Mouse (Mus musculus) ES-E14 (cell line): ENCODE measurements around the gene Alox5ap. TPM values are rescaled to one million over a fixed set of nuclear protein-coding genes. Genes with fewer than 3 reads are reported as not detected.

ENCODE experiments used
- DNase-seq: peaks from one replicate; pipeline ENCODE4 v3.0.0-alpha.2; 2013; ENCODE audit warnings: low read depth, low spot score
- H3K27ac ChIP-seq: 2 replicates; pipeline ENCODE4 v1.5.1; 2012; ENCODE audit warnings: low read depth, mild to moderate bottlenecking, low read length, moderate library complexity, mixed read lengths; ENCODE audit not compliant: poor library complexity, insufficient read depth, severe bottlenecking
- H3K36me3 ChIP-seq: 2 replicates; pipeline ENCODE4 v1.6.1; 2012; ENCODE audit warnings: mild to moderate bottlenecking, low read length, moderate library complexity, mixed read lengths; ENCODE audit not compliant: control insufficient read depth, poor library complexity, insufficient read depth, severe bottlenecking
- H3K4me1 ChIP-seq, 2 experiments: fragments of 150-350 bp in 1 of 2; sonication (generic) in 1 of 2; 2 replicates each; pipeline ENCODE4 v1.6.1; 2012; ENCODE audit warnings: low read length in 2 of 2, mild to moderate bottlenecking in 1 of 2, mixed read lengths in 1 of 2; ENCODE audit not compliant: control insufficient read depth in 2 of 2, insufficient read depth in 2 of 2, poor library complexity in 1 of 2
- H3K4me3 ChIP-seq, 2 experiments: fragments of 150-350 bp in 1 of 2; sonication (generic) in 1 of 2; 2 replicates each; pipeline ENCODE4 v1.5.1; 2012; ENCODE audit warnings: low read length in 2 of 2, low read depth in 1 of 2, mild to moderate bottlenecking in 1 of 2, mixed read lengths in 1 of 2; ENCODE audit not compliant: insufficient read depth in 1 of 2, poor library complexity in 1 of 2, severe bottlenecking in 1 of 2
- H3K9ac ChIP-seq: 2 replicates; pipeline ENCODE4 v1.6.1; 2012; ENCODE audit warnings: low read depth, mild to moderate bottlenecking, low read length, mixed read lengths; ENCODE audit not compliant: poor library complexity, insufficient read depth, severe bottlenecking
- H3K9me3 ChIP-seq: fragments of 150-350 bp; sonication (generic); 2 replicates; pipeline ENCODE4 v1.6.1; 2012; ENCODE audit warnings: low read depth, mild to moderate bottlenecking, low read length; ENCODE audit not compliant: control insufficient read depth, insufficient read depth
- CHD2 ChIP-seq: IDR thresholded peaks from 2 replicates; pipeline ENCODE4 v1.6.1; 2014; ENCODE audit warnings: mild to moderate bottlenecking, low read depth, low read length, inconsistent platforms
- HCFC1 ChIP-seq: IDR thresholded peaks from 2 replicates; pipeline ENCODE4 v1.6.1; 2012; ENCODE audit warnings: low read length, inconsistent platforms, borderline replicate concordance; ENCODE audit not compliant: insufficient read depth
- MAFK ChIP-seq: IDR thresholded peaks from 2 replicates; pipeline ENCODE4 v1.6.1; 2014; ENCODE audit warnings: mild to moderate bottlenecking, low read depth, low read length, inconsistent platforms; ENCODE audit not compliant: insufficient read depth
- ZC3H11A ChIP-seq: IDR thresholded peaks from 2 replicates; pipeline ENCODE4 v1.6.1; 2012; ENCODE audit warnings: low read depth, mild to moderate bottlenecking, inconsistent platforms, low read length, borderline replicate concordance
- ZNF384 ChIP-seq: IDR thresholded peaks from 2 replicates; pipeline ENCODE4 v1.6.1; 2012; ENCODE audit warnings: low read depth, low read length, inconsistent platforms
- in situ Hi-C, 2 experiments: fragments of 600-800 bp; cut with MboI; formaldehyde crosslinking; loops; one replicate each; pipeline ENCODE4 v1.15.1; 2025; ENCODE audit warnings: low sequenced_read_pairs in 2 of 2, inconsistent platforms in 1 of 2; ENCODE audit not compliant: unreplicated experiment in 2 of 2
- total RNA-seq: library from RNA; depleted of rRNA; stranded (reverse); fragments of 300-350 nt; gene quantifications from 2 replicates; pipeline ENCODE4 v1.2.3, GENCODE M21; 2012; rRNA removed

The Alox5ap gene
- total RNA-seq, 1 experiment, result 20.7 TPM

- TF ChIP-seq MAFK, result no peak
- no peak for TF ChIP-seq ZC3H11A
- TF ChIP-seq ZNF384, result no peak
- TF ChIP-seq HCFC1, result no peak
- no peak for TF ChIP-seq CHD2
- no peak overlapping the region for H3K4me3 ChIP-seq
- H3K9ac ChIP-seq, result no peak overlapping the region
- 0 out of 4 replicates have a peak, but pooled peaks cover 0 to 3% of the 10 kb centered on the region in 2 experiments for H3K4me1 ChIP-seq
- no peaks in the 10 kb centered on the region for H3K36me3 ChIP-seq
- H3K27ac ChIP-seq, result no peak overlapping the region
- in situ Hi-C loops, result no loop called here
- no peak for DNase-seq
- no peaks in the 10 kb centered on the region; the same call in 1 of the 2 replicates for H3K9me3 ChIP-seq
These were observed 72.6 kb downstream of the Alox5ap start for GRCm38 (mm10) chr5:149337148-149337547.

Other genes starting within 250 kb of the Alox5ap start
- gene Uspl1, start 80.4 kb upstream of the Alox5ap start, total RNA-seq, result 108 and 116 TPM in 2 replicates
- 287 and 350 TPM in 2 replicates for gene Hmgb1, start 80.3 kb upstream of the Alox5ap start, total RNA-seq
- not detected in 2 replicates for gene Medag, start 147.0 kb downstream of the Alox5ap start, total RNA-seq
- 0.32 and 0.71 TPM in 2 replicates for gene Tex26, start 174.9 kb downstream of the Alox5ap start, total RNA-seq